Mouse (Mus musculus) lung, embryonic 16.5 days (tissue): ENCODE data around the gene Srxn1. TPM values are rescaled to one million over a fixed set of nuclear protein-coding genes. Genes with fewer than 3 reads are reported as not detected.

Source experiments
- ATAC-seq: fragments of 200-750 bp; cut with Nextera tagmentation; 2 replicates; pipeline ENCODE4 v1.8.0; 2017; ENCODE audit warnings: low read depth, mild to moderate bottlenecking, moderate library complexity
- H3K27ac ChIP-seq: fragments of 300-500 bp; sonication (generic); 2 replicates; pipeline ENCODE4 v1.5.1; 2014; ENCODE audit warnings: mild to moderate bottlenecking, control low read depth, low read length
- H3K27me3 ChIP-seq: fragments of 300-500 bp; sonication (generic); 2 replicates; pipeline ENCODE4 v1.6.1; 2014; ENCODE audit warnings: low read depth, low read length, mixed read lengths; ENCODE audit not compliant: control insufficient read depth, insufficient read depth
- H3K36me3 ChIP-seq: fragments of 300-500 bp; sonication (generic); 2 replicates; pipeline ENCODE4 v1.6.1; 2014; ENCODE audit warnings: low read length; ENCODE audit not compliant: control insufficient read depth, insufficient read depth
- H3K4me1 ChIP-seq: fragments of 300-500 bp; sonication (generic); replicated peaks from 2 replicates; pipeline ENCODE4 v1.6.1; 2014; ENCODE audit warnings: low read length, mixed read lengths; ENCODE audit not compliant: control insufficient read depth, insufficient read depth
- H3K4me2 ChIP-seq: fragments of 300-500 bp; sonication (generic); 2 replicates; pipeline ENCODE4 v1.6.1; 2014; ENCODE audit warnings: low read depth, low read length, control low read depth
- H3K4me3 ChIP-seq: fragments of 300-500 bp; sonication (generic); 2 replicates; pipeline ENCODE4 v1.5.1; 2014; ENCODE audit warnings: mild to moderate bottlenecking, low read length, control low read depth
- H3K9ac ChIP-seq: fragments of 300-500 bp; sonication (generic); 2 replicates; pipeline ENCODE4 v1.6.1; 2014; ENCODE audit warnings: low read length, control low read depth
- H3K9me3 ChIP-seq: fragments of 300-500 bp; sonication (generic); 2 replicates; pipeline ENCODE4 v1.6.1; 2016; ENCODE audit warnings: low read length; ENCODE audit not compliant: control insufficient read depth
- WGBS: fragments of 180-500 bp; shearing (Covaris S2); extraction: QIAGEN DNeasy Blood & Tissue Kit; methylation state at CpG from one replicate; pipeline ENCODE4 v1.1.7; 2014; 5-methylcytosine and 5-hydroxymethylcytosine counted together
- polyA plus RNA-seq: library from polyadenylated mRNA; unstranded; fragments of >200 nt; fragmentation: Nextera tagmentation; extraction: Ambion mirVana; gene quantifications from 2 replicates; pipeline ENCODE4 v1.2.1, GENCODE M21; 2015

Srxn1 gene
- polyA plus RNA-seq, 1 experiment from 2014 or later, result 5.7 TPM

- 0 out of 2 replicates have a peak, but pooled peaks cover 6% of the 10 kb centered on the region for H3K4me1 ChIP-seq
- ATAC-seq, result no peak
- no peak overlapping the region for H3K9ac ChIP-seq
- 83% methylated on average over 5 of the region's 5 CpGs for WGBS
- H3K4me2 ChIP-seq, result no peak overlapping the region
- no peak overlapping the region for H3K4me3 ChIP-seq
- H3K27me3 ChIP-seq, result no peaks in the 10 kb centered on the region
- H3K9me3 ChIP-seq, result no peaks in the 10 kb centered on the region
- H3K36me3 ChIP-seq, result no peaks in the 10 kb centered on the region
- no peak overlapping the region for H3K27ac ChIP-seq
Measured at GRCm38 (mm10) chr2:152109386-152109785, 4.1 kb downstream of the Srxn1 start.

- H3K27ac ChIP-seq, result no peak overlapping the region
- H3K9me3 ChIP-seq, result no peaks in the 10 kb centered on the region
- no peaks in the 10 kb centered on the region for H3K27me3 ChIP-seq
- H3K4me2 ChIP-seq, result no peak overlapping the region
- WGBS, result 62% methylated on average over 2 of the region's 2 CpGs
- no peak overlapping the region for H3K9ac ChIP-seq
- ATAC-seq, result no peak
- H3K4me3 ChIP-seq, result no peak overlapping the region
- H3K4me1 ChIP-seq, result peaks cover 6% of the 10 kb centered on the region; the same call in 1 of the 2 replicates
- no peaks in the 10 kb centered on the region for H3K36me3 ChIP-seq
Measured at GRCm38 (mm10) chr2:152111311-152111710, 6.0 kb downstream of the Srxn1 start.

DNA sequence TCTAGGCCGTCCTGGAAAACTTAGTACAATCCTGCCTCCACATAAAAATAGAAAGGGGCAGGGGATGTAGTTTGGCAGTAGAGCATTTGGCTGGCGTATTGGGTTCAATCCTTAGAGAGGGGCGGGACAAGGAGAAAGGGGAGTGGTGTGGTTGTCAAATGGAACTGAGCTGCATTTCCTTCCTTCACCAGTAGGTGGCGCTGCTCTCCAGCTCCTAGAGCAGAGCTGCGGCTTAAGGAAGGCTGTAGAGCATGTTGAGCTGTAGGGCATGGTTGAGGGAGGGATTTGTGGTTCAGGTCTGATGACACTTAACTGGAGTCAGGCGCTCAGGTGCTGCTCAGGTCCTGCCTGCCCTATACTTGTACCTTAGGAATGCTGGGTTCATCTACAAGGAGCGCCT is 6.6 kb downstream of the Srxn1 start:
- Histone ChIP-seq H3K27ac (no peak overlapping the region), H3K4me3 (no peak overlapping the region), H3K36me3 (no peaks in the 10 kb centered on the region), H3K4me2 (no peak overlapping the region), H3K9ac (no peak overlapping the region), H3K9me3 (no peaks in the 10 kb centered on the region), H3K4me1 (peaks cover 6% of the 10 kb centered on the region; the same call in 1 of the 2 replicates), H3K27me3 (no peaks in the 10 kb centered on the region)
- WGBS, result 5% methylated on average over 7 of the region's 7 CpGs
- ATAC-seq, result peak; percentile 86

- Histone ChIP-seq H3K4me2 (no peak overlapping the region), H3K9me3 (no peaks in the 10 kb centered on the region), H3K9ac (no peak overlapping the region), H3K4me3 (no peak overlapping the region), H3K27ac (no peak overlapping the region), H3K27me3 (no peaks in the 10 kb centered on the region), H3K36me3 (no peaks in the 10 kb centered on the region), H3K4me1 (peaks cover 6% of the 10 kb centered on the region; the same call in 1 of the 2 replicates)
- no peak; the same call in 1 of the 2 replicates for ATAC-seq
- WGBS, result 76% methylated on average over 5 of the region's 5 CpGs
Measured at GRCm38 (mm10) chr2:152112490-152112889, 7.2 kb downstream of the Srxn1 start.

DNA sequence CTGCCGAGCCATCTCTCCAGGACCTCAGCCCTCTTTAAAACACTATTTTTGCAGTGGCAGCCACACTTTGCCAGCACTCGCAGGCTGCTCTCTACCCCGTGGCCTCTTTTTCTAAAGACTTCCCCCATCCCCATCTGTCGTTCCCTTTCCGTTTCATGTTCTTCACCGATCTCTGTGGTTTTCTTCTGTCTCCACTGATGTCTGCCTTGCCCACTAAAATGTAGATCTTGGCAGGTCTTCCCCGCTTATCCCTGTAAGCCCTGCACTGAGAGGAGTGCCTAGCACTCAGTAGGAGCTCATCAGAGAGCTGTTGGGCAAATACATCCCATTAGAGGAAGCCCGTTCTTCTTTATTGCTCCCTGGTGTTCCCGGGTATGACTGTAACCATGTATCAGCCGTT is 7.7 kb downstream of the Srxn1 start:
- H3K4me1 ChIP-seq, result peaks cover 6% of the 10 kb centered on the region; the same call in 1 of the 2 replicates
- no peaks in the 10 kb centered on the region for H3K9me3 ChIP-seq
- H3K36me3 ChIP-seq, result no peaks in the 10 kb centered on the region
- ATAC-seq, result no peak
- H3K27ac ChIP-seq, result no peak overlapping the region
- H3K4me3 ChIP-seq, result no peak overlapping the region
- H3K27me3 ChIP-seq, result no peaks in the 10 kb centered on the region
- 75% methylated on average over 10 of the region's 10 CpGs for WGBS
- no peak overlapping the region for H3K9ac ChIP-seq
- no peak overlapping the region for H3K4me2 ChIP-seq

DNA sequence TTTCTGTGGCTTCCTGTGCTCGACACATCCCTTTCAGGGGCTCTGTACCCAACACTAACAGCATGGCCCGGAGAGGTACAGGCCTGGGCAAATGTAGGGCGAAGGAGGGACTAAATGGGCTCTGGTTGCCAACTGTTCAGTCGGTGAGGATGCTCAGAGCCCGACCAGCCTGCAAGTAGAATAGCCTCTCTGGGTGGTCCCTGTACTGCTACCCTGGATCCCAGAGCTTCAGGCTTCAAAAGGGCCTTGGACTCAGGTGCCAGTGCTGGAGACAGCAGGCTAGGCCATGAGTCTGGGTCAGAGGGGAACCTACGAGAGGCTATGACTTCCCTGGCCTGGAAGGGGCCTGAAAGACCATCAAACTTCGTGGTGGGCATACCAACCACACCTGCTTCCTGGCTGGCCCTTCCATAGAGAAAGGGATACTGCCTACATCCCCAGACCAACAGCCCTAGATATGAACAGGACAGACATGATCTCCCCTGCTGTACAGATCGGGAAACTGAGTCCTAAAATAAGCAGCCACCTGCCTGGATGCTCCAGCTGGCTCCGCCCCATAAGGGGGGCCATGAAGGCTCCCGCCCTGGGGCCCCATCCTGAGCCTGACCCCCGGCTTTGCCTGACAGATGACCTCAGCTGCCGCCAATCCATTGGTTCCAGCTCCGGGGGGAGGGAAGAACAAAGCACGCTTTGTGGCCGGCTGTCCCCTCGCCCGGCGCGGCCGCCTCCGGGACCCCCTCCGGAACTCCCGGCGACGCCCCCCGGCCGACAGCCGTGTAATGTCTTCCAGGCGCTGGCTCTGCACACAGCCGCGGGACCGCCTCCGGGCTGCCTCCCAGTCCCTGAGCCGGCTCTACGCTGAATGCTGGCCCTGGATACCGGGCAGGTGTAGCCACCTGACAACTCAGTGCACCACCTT is 9.0 kb downstream of the Srxn1 start:
- Histone ChIP-seq H3K36me3 (no peaks in the 10 kb centered on the region), H3K27ac (no peak overlapping the region), H3K9me3 (no peaks in the 10 kb centered on the region), H3K4me3 (peak overlapping the region; percentile 24; the same call in 1 of the 2 replicates), H3K27me3 (no peaks in the 10 kb centered on the region), H3K9ac (no peak overlapping the region), H3K4me1 (peaks cover 6% of the 10 kb centered on the region; the same call in 1 of the 2 replicates), H3K4me2 (peak overlapping the region; percentile 40)
- WGBS, result 14% methylated on average over 36 of the region's 36 CpGs
- ATAC-seq, result no peak

DNA sequence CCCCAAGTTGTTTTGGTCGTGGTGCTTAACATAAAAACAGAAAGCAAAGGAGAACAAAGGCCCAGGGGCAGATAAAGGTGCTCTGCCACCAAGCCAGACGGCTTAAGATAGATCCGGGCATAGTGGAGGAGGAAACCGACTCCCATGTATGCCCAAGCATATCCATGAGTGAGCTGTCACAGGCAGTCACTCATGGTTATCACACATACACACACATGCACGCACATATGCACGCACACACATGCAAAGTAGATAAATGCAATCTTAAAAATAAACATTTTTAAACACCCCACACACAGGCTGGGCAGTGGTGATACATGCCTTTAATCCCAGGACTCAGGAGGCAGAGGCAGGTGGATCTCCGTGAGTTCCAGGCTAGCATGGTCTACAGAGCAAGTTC is 12.4 kb downstream of the Srxn1 start:
- Histone ChIP-seq H3K9ac (no peak overlapping the region), H3K4me1 (peaks cover 4% of the 10 kb centered on the region; the same call in 1 of the 2 replicates), H3K27me3 (no peaks in the 10 kb centered on the region), H3K4me3 (no peak overlapping the region), H3K27ac (no peak overlapping the region), H3K9me3 (no peaks in the 10 kb centered on the region), H3K4me2 (no peak overlapping the region), H3K36me3 (no peaks in the 10 kb centered on the region)
- ATAC-seq, result no peak
- 78% methylated on average over 7 of the region's 7 CpGs for WGBS

DNA sequence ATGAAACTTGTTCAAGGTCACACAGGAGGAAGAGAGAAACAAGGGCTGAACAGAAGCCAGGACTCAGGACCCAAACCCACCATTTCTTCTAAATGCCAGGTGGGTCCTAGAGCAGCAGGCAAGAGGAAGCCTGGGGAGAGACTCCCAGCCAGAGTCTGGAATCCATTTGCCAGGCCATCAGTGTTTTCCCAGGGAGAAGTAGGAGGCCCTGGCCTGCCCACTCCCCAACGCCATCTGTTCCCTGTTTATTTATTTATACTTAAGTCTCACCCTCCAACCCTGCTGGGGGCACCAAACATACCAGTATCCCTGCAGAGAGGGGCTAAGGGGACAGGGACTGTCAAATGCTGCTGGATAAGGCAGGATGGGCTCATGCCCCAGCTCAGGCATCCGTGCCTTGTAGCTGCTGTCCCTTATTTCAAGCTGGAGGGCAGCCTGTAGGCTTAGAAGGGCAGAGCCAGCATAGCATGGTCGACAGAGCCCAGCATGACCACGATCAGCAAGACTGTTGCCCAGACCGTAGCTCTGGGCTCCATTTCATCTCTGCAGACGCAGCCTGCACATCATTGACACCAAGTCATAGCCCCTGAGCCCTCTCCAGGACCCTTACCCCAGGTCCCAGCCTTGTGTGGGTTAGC is 14.0 kb downstream of the Srxn1 start:
- no peak overlapping the region for H3K4me3 ChIP-seq
- no peak overlapping the region for H3K9ac ChIP-seq
- no peak overlapping the region for H3K4me2 ChIP-seq
- H3K27me3 ChIP-seq, result no peaks in the 10 kb centered on the region
- H3K36me3 ChIP-seq, result no peaks in the 10 kb centered on the region
- H3K4me1 ChIP-seq, result peaks cover 4% of the 10 kb centered on the region; the same call in 1 of the 2 replicates
- H3K27ac ChIP-seq, result no peak overlapping the region
- no peak for ATAC-seq
- 35% methylated on average over 6 of the region's 6 CpGs for WGBS
- H3K9me3 ChIP-seq, result no peaks in the 10 kb centered on the region

DNA sequence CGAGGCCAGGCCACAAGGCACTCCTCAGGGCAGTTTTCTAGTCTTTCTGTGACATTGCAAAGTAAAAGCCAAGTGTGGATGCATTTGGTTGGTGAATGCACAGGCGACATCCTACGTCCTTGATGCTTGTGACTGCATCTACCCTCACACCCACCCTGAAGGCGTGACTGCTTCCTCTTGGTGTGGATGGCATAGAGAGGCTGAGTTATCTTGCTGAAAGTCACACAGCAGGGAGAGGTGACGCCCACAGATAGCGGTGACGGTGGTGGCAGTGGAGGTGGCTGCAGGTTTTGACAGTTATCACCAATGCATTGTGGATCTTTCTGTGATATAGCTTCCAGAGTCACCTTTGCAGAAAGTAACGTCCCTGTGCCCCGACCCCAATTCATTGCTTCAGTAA is 17.6 kb downstream of the Srxn1 start:
- Histone ChIP-seq H3K27ac (no peak overlapping the region), H3K4me1 (no peaks in the 10 kb centered on the region), H3K9ac (no peak overlapping the region), H3K9me3 (no peaks in the 10 kb centered on the region), H3K36me3 (no peaks in the 10 kb centered on the region), H3K4me3 (no peak overlapping the region), H3K4me2 (no peak overlapping the region), H3K27me3 (no peaks in the 10 kb centered on the region)
- no peak for ATAC-seq
- 59% methylated on average over 9 of the region's 9 CpGs for WGBS
